Mouse (Mus musculus) midbrain, postnatal 0 days (tissue): ENCODE measurements around the gene Klf1. TPM values are rescaled to one million over a fixed set of nuclear protein-coding genes. Genes with fewer than 3 reads are reported as not detected.
A peak's percentile ranks its signal among the peaks of the same experiment; 100 is the strongest.

ENCODE experiments used
- ATAC-seq: fragments of 200-750 bp; cut with Nextera tagmentation; 2 replicates; pipeline ENCODE4 v1.8.0; 2017; ENCODE audit warnings: moderate number of reproducible peaks, mild to moderate bottlenecking, moderate TSS enrichment, moderate library complexity; ENCODE audit not compliant: low FRiP score
- DNase-seq: peaks from one replicate; pipeline ENCODE4 v3.0.0-alpha.2; 2015; ENCODE audit warnings: low spot score
- H3K27ac ChIP-seq: fragments of 300-500 bp; sonication (generic); 2 replicates; pipeline ENCODE4 v1.5.1; 2014; ENCODE audit warnings: low read depth, mild to moderate bottlenecking, low read length, mixed read lengths
- H3K27me3 ChIP-seq: fragments of 300-500 bp; sonication (generic); 2 replicates; pipeline ENCODE4 v1.6.1; 2014; ENCODE audit warnings: low read length, control low read depth, mixed read lengths; ENCODE audit not compliant: insufficient read depth
- H3K36me3 ChIP-seq: fragments of 300-500 bp; sonication (generic); 2 replicates; pipeline ENCODE4 v1.6.1; 2014; ENCODE audit warnings: low read length, control low read depth, mixed read lengths; ENCODE audit not compliant: insufficient read depth
- H3K4me1 ChIP-seq: fragments of 300-500 bp; sonication (generic); 2 replicates; pipeline ENCODE4 v1.6.1; 2014; ENCODE audit warnings: mild to moderate bottlenecking, control low read depth, antibody characterized with exemption, low read length, mixed read lengths; ENCODE audit not compliant: insufficient read depth
- H3K4me2 ChIP-seq: fragments of 300-500 bp; sonication (generic); 2 replicates; pipeline ENCODE4 v1.6.1; 2014; ENCODE audit warnings: low read depth, mild to moderate bottlenecking, low read length, mixed read lengths; ENCODE audit not compliant: poor library complexity, severe bottlenecking
- H3K4me3 ChIP-seq: fragments of 300-500 bp; sonication (generic); 2 replicates; pipeline ENCODE4 v1.5.1; 2014; ENCODE audit warnings: low read depth, mild to moderate bottlenecking, low read length, moderate library complexity
- H3K9ac ChIP-seq: fragments of 300-500 bp; sonication (generic); replicated peaks from 2 replicates; pipeline ENCODE4 v1.6.1; 2014; ENCODE audit warnings: mild to moderate bottlenecking, low read length, moderate library complexity, mixed read lengths; ENCODE audit not compliant: poor library complexity, severe bottlenecking
- H3K9me3 ChIP-seq: fragments of 300-500 bp; sonication (generic); 2 replicates; pipeline ENCODE4 v1.6.1; 2016; ENCODE audit warnings: low read length, control low read depth
- CTCF ChIP-seq: IDR thresholded peaks from 2 replicates; pipeline ENCODE4 v1.5.1; 2016; ENCODE audit warnings: antibody characterized with exemption, mild to moderate bottlenecking
- WGBS: fragments of 180-500 bp; shearing (Covaris S2); extraction: QIAGEN DNeasy Blood & Tissue Kit; methylation state at CpG from one replicate; pipeline ENCODE4 v1.1.7; 2014; 5-methylcytosine and 5-hydroxymethylcytosine counted together
- polyA plus RNA-seq: library from polyadenylated mRNA; unstranded; fragments of >200 nt; fragmentation: Nextera tagmentation; extraction: Ambion mirVana; gene quantifications from 2 replicates; pipeline ENCODE4 v1.2.1, GENCODE M21; 2015
- total RNA-seq: library from RNA; depleted of rRNA; stranded (reverse); fragments of >200 nt; gene quantifications from 2 replicates; pipeline ENCODE4 v1.2.3, GENCODE M21; 2014

Gene Klf1
- total and polyA plus RNA-seq, 2 experiments from 2014 or later: 0.52 TPM; not detected in 1

DNA sequence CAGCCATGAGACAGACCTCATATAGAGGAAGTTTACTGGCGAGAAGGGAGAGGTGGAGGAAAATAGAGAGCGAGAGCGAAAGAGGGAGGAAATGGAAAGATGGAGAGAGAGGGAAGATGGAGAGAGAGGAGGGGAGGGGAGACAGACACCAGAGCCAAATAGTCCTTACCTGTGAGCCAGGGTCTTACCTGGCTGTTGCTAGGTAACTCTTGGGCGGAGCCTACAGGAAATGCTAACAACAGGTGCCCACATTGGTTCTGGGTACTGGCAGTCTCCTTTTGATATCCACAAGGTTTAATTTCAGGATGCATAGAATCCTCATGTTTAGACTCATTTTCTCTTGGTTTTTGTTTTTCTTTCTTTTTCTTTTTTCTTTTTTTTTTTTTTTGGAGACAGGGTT lies 28.7 kb upstream of the Klf1 start:
- Histone ChIP-seq H3K27ac (no peak overlapping the region), H3K9me3 (no peaks in the 10 kb centered on the region), H3K9ac (0 out of 2 replicates have a peak overlapping the region, but pooled peaks have one; percentile 55), H3K4me1 (peaks cover 8% of the 10 kb centered on the region; the same call in 1 of the 2 replicates), H3K4me3 (peak overlapping the region; percentile 48), H3K4me2 (peak overlapping the region; percentile 84), H3K36me3 (peaks cover 18% of the 10 kb centered on the region), H3K27me3 (no peaks in the 10 kb centered on the region)
- TF ChIP-seq CTCF: no peak
- ATAC-seq (no peak), DNase-seq (no peak)
- 69% methylated on average over 4 of the region's 4 CpGs for WGBS

DNA sequence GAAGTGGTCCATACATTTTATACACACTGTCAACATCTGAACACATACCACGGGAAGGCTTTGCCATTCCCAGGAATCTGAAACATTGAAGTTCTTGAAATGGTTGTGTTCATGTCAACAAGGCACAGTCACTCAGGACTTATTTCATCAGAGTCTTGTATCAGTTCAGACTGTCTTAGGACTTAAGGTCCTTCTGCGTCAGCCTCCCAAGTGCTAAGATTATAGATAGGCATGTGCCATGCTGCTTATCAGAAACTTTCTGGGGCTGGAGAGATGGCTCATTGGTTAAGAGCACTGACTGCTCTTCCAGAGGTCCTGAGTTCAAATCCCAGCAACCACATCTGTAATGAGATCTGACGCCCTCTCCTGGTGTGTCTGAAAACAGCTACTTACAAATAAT lies 27.4 kb upstream of the Klf1 start:
- Histone ChIP-seq H3K36me3 (peaks cover 4% of the 10 kb centered on the region; the same call in 1 of the 2 replicates), H3K4me3 (no peak overlapping the region), H3K9ac (no peak overlapping the region), H3K4me2 (no peak overlapping the region), H3K27me3 (no peaks in the 10 kb centered on the region), H3K4me1 (peaks cover 8% of the 10 kb centered on the region; the same call in 1 of the 2 replicates), H3K9me3 (no peaks in the 10 kb centered on the region), H3K27ac (no peak overlapping the region)
- no peak for TF ChIP-seq CTCF
- ATAC-seq (no peak), DNase-seq (no peak)
- WGBS: 95% methylated on average over 3 of the region's 3 CpGs

- Histone ChIP-seq H3K4me1 (peaks cover 4% of the 10 kb centered on the region; the same call in 1 of the 2 replicates), H3K9me3 (no peaks in the 10 kb centered on the region), H3K36me3 (no peaks in the 10 kb centered on the region), H3K4me2 (no peak overlapping the region), H3K27ac (no peak overlapping the region), H3K9ac (no peak overlapping the region), H3K4me3 (no peak overlapping the region), H3K27me3 (no peaks in the 10 kb centered on the region)
- DNase-seq (peak; percentile 57), ATAC-seq (no peak)
- 70% methylated on average over 3 of the region's 3 CpGs for WGBS
- no peak for TF ChIP-seq CTCF
These were observed 24.3 kb upstream of the Klf1 start for GRCm38 (mm10) chr8:84877297-84878035.

GRCm38 (mm10) chr8:84878915-84879314 lies 22.8 kb upstream of the Klf1 start:
- Histone ChIP-seq H3K9me3 (no peaks in the 10 kb centered on the region), H3K9ac (no peak overlapping the region), H3K4me2 (no peak overlapping the region), H3K27ac (no peak overlapping the region), H3K4me1 (no peaks in the 10 kb centered on the region), H3K36me3 (no peaks in the 10 kb centered on the region), H3K4me3 (no peak overlapping the region), H3K27me3 (no peaks in the 10 kb centered on the region)
- 100% methylated on average over 1 of the region's 1 CpGs for WGBS
- no peak for TF ChIP-seq CTCF
- ATAC-seq (no peak), DNase-seq (no peak)

DNA sequence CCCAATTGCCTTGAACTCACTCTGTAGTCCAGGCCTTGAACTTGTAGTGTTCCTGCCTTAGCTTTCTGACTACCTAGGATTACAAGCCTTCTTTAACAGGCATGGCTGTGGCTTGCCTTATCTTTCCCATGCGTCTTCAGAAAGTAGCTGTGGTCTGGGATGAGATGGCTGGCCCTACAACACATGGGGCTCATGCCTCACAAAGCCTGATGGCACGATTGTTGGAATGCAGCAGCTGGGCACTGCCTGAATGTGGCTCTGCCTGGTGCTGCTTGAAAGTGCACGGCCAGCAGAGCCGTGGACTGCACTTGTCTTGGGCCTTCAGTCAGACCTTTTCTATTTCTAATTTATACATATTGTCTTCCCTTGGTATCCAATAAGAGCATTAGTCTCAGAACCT lies 17.0 kb upstream of the Klf1 start:
- 84% methylated on average over 4 of the region's 4 CpGs for WGBS
- H3K4me3 ChIP-seq: no peak overlapping the region
- H3K9me3 ChIP-seq: no peaks in the 10 kb centered on the region
- H3K27ac ChIP-seq: no peak overlapping the region
- H3K36me3 ChIP-seq: peaks cover 27% of the 10 kb centered on the region
- no peak overlapping the region for H3K4me2 ChIP-seq
- DNase-seq (no peak), ATAC-seq (no peak)
- no peaks in the 10 kb centered on the region for H3K4me1 ChIP-seq
- H3K27me3 ChIP-seq: no peaks in the 10 kb centered on the region
- no peak overlapping the region for H3K9ac ChIP-seq
- TF ChIP-seq CTCF: no peak

- Histone ChIP-seq H3K27me3 (no peaks in the 10 kb centered on the region), H3K36me3 (peaks cover 32% of the 10 kb centered on the region), H3K9ac (no peak overlapping the region), H3K27ac (no peak overlapping the region), H3K4me2 (no peak overlapping the region), H3K4me1 (peaks cover 5% of the 10 kb centered on the region; the same call in 1 of the 2 replicates), H3K4me3 (no peak overlapping the region), H3K9me3 (no peaks in the 10 kb centered on the region)
- ATAC-seq (no peak), DNase-seq (no peak)
- 96% methylated on average over 3 of the region's 3 CpGs for WGBS
- no peak for TF ChIP-seq CTCF
These were observed 13.4 kb upstream of the Klf1 start for GRCm38 (mm10) chr8:84888280-84888679.
